Mouse (Mus musculus) MEL-GATA-1-ER (cell line): ENCODE measurements around the gene Vwa1.
"Not testable (repeated sequence)": the region's sequence is repeated elsewhere in the genome, so short reads cannot be mapped to it uniquely, and the experiment has no call there.

Experiments
- DNase-seq: peaks from one replicate; pipeline ENCODE4 v3.0.0-alpha.2; 2012; ENCODE audit warnings: low read depth; ENCODE audit errors: extremely low read depth

Gene Vwa1

GRCm38 (mm10) chr4:155774280-155774754 lies at the start of gene Vwa1:
Gene Vwa1 (minus strand): TSS chr4:155774698.
- peak; percentile 47 for DNase-seq

- DNase-seq: no peak
Measured at GRCm38 (mm10) chr4:155823443-155823842, 48.9 kb upstream of the Vwa1 start.

- no peak for DNase-seq
Measured at GRCm38 (mm10) chr4:155821025-155821424, 46.5 kb upstream of the Vwa1 start.

- no peak for DNase-seq
Measured at GRCm38 (mm10) chr4:155817533-155817932, 43.0 kb upstream of the Vwa1 start.

- no peak for DNase-seq
Measured at GRCm38 (mm10) chr4:155812665-155813181, 38.2 kb upstream of the Vwa1 start.

- peak; percentile 93 for DNase-seq
Measured at GRCm38 (mm10) chr4:155811929-155812664, 37.6 kb upstream of the Vwa1 start, which contains the start of gene Ccnl2. Gene Ccnl2 (plus strand): TSS chr4:155812489.

- no peak for DNase-seq
Measured at GRCm38 (mm10) chr4:155807841-155808240, 33.3 kb upstream of the Vwa1 start.

GRCm38 (mm10) chr4:155803340-155804041 lies 29.0 kb upstream of the Vwa1 start:
- DNase-seq: peak; percentile 87

GRCm38 (mm10) chr4:155802741-155803339 lies 28.3 kb upstream of the Vwa1 start, which contains the start of gene Mrpl20:
Gene Mrpl20 (plus strand): TSS chr4:155802878.
- peak; percentile 59 for DNase-seq

GRCm38 (mm10) chr4:155802075-155802474 lies 27.6 kb upstream of the Vwa1 start:
- no peak for DNase-seq

- no peak for DNase-seq
Measured at GRCm38 (mm10) chr4:155793730-155794129, 19.2 kb upstream of the Vwa1 start.

- no peak for DNase-seq
Measured at GRCm38 (mm10) chr4:155791240-155791933, 16.9 kb upstream of the Vwa1 start.

- no peak for DNase-seq
Measured at GRCm38 (mm10) chr4:155790650-155791161, 16.2 kb upstream of the Vwa1 start.

GRCm38 (mm10) chr4:155790021-155790489 lies 15.6 kb upstream of the Vwa1 start, which contains the start of gene Ankrd65:
Gene Ankrd65 (plus strand): TSS chr4:155790439.
- no peak for DNase-seq

GRCm38 (mm10) chr4:155788833-155789232 lies 14.3 kb upstream of the Vwa1 start:
- DNase-seq: not testable (repeated sequence)

- DNase-seq: peak; percentile 89
Measured at GRCm38 (mm10) chr4:155788300-155788699, 13.8 kb upstream of the Vwa1 start.

- DNase-seq: peak; percentile 59
Measured at GRCm38 (mm10) chr4:155785819-155786218, 11.3 kb upstream of the Vwa1 start, which contains the start of gene Tmem88b. Gene Tmem88b (minus strand): TSS chr4:155785874.

GRCm38 (mm10) chr4:155785246-155785645 lies 10.7 kb upstream of the Vwa1 start:
- no peak for DNase-seq

- DNase-seq: peak; percentile 64
Measured at GRCm38 (mm10) chr4:155784081-155784701, 9.7 kb upstream of the Vwa1 start.

- DNase-seq: no peak
Measured at GRCm38 (mm10) chr4:155783486-155784080, 9.1 kb upstream of the Vwa1 start.
